Mouse (Mus musculus): ENCODE measurements at regions not wholly inside any gene's neighbourhood (a gene's known extent, or its start where the extent isn't known, plus 50 kb on each side); places are given as distances from the start of the nearest gene placed in this dataset.

DNA sequence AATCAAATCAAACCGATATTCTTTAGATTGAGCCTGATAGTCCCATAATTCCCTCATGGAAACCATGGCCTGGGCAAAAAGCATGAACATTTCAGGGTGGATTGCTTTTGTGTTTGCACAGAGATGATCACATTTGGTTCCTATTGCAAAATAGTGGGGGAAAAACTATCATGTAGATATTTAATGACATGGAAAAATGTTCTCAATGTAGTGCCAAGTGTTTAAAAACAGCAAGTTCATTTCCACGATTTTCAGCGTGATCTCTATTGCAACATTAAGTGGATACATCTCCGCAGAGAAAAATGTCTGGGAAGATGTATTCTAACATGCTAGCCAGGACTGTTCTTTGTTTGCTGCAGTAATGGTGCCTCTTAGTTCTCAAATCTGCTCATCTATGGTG lies 235.0 kb upstream of the Stt3b start:
- Histone ChIP-seq H3K9me3 (no peaks in the 10 kb centered on the region), H3K4me3 (no peak overlapping the region), H3K36me3 (no peaks in the 10 kb centered on the region), H3K27ac (no peak overlapping the region), H3K27me3 (ENCODE audit: insufficient read depth, poor library complexity, severe bottlenecking) (no peaks in the 10 kb centered on the region), H3K4me1 (peaks cover 14% of the 10 kb centered on the region; the same call in 1 of the 2 replicates)
- DNase-seq (ENCODE audit: low spot score): no peak
- WGBS: 90% methylated on average over 4 of the region's 4 CpGs

DNA sequence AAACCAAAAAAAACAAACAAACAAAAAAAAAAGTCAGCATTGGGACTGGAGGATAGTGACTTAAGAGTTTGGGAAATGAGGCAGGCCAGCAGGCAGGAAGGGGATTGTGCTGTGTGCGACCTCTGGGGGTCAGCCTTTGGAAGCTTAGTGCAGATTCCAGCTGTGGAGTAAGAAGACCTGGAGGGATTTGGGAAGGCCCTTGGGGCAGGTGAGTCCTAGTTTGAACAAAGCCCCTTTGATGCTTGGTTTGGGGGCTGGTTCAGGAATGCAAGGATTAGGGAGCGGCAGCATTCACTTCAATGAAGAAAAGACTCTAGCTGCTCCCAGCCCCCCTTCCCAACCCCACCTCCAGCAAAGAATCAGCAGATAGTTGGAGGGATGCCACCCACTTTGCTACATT lies 235.6 kb upstream of the Stt3b start:
- Histone ChIP-seq H3K9me3 (no peaks in the 10 kb centered on the region), H3K27me3 (ENCODE audit: insufficient read depth, poor library complexity, severe bottlenecking) (no peaks in the 10 kb centered on the region), H3K27ac (no peak overlapping the region), H3K36me3 (no peaks in the 10 kb centered on the region), H3K4me1 (peaks cover 14% of the 10 kb centered on the region; the same call in 1 of the 2 replicates), H3K4me3 (no peak overlapping the region)
- no peak for DNase-seq (ENCODE audit: low spot score)
- WGBS: 59% methylated on average over 2 of the region's 2 CpGs

DNA sequence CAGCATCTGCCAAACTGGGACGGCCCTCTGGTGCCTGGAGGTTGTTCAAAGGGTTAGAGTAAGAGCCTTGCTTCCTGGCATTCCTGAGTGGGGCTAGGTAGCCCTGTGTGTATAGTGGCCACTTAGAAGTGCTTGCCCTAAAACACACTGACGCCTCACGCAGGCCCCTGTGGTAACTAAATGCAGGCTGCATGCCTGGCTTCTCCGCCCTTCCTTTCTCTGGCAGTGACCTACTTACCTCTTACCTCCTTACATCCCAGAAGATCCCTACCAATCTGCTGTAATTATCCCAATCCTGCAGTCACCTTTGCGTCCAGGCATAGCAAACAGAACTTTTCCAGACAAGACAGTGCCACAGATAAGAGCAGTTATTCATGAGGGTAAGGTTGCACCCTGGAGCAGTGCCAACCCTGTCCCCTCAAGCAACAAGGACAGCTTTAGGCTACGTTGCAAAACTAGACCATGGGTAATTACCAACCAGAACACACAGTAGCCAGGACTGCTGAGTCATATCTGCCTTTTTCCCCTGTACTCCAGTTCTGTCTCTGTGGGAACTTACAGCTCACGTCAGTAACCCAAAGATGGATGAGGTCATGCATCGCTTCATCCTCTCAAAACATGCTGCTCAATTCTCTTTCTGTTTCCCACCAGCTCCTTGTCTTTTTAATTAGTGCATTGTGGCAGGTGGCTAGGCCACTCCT lies 237.6 kb upstream of the Stt3b start:
- no peak for DNase-seq (ENCODE audit: low spot score)
- H3K9me3 ChIP-seq: 0 out of 2 replicates have a peak, but pooled peaks cover 3% of the 10 kb centered on the region
- 0 out of 2 replicates have a peak overlapping the region, but pooled peaks have one; percentile 24 for H3K27ac ChIP-seq
- no peaks in the 10 kb centered on the region for H3K36me3 ChIP-seq
- peaks cover 14% of the 10 kb centered on the region; the same call in 1 of the 2 replicates for H3K4me1 ChIP-seq
- no peak overlapping the region for H3K4me3 ChIP-seq
- 52% methylated on average over 8 of the region's 8 CpGs for WGBS
- H3K27me3 ChIP-seq (ENCODE audit: insufficient read depth, poor library complexity, severe bottlenecking): no peaks in the 10 kb centered on the region

DNA sequence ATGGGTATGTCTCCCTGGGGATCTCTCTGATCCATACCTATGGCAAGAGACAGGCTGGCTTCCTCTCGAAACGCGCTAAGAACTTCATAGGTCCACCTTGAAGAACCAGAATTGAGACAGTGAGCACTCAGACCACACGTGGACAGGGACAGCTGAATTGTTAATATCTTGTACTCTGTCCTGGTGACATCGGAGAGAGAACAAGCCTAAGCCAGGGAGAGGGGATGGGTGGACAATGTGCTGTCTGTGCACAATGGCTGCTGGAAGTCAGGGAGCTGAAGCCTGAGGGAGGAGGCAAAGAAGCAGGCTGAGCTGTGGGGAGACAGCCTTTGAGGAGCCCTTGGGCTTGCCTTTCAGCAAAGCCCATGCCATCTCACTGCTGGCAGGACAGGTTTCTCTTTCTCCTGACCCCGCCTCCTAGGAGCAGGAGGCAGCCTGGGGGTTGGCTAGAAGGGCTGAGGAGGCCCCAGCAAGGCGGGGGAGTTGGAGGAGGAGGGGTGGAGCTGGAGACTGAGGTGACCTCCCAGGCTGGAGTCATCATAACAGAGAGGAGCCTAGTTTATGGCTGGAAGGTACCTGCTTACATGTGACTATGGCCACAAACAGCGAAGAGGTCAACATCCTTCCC lies 238.6 kb upstream of the Stt3b start:
- DNase-seq (ENCODE audit: low spot score): no peak
- 50% methylated on average over 8 of the region's 8 CpGs for WGBS
- Histone ChIP-seq H3K27me3 (ENCODE audit: insufficient read depth, poor library complexity, severe bottlenecking) (no peaks in the 10 kb centered on the region), H3K27ac (no peak overlapping the region), H3K4me1 (peaks cover 12% of the 10 kb centered on the region; the same call in 1 of the 2 replicates), H3K36me3 (no peaks in the 10 kb centered on the region), H3K4me3 (no peak overlapping the region), H3K9me3 (0 out of 2 replicates have a peak, but pooled peaks cover 3% of the 10 kb centered on the region)

DNA sequence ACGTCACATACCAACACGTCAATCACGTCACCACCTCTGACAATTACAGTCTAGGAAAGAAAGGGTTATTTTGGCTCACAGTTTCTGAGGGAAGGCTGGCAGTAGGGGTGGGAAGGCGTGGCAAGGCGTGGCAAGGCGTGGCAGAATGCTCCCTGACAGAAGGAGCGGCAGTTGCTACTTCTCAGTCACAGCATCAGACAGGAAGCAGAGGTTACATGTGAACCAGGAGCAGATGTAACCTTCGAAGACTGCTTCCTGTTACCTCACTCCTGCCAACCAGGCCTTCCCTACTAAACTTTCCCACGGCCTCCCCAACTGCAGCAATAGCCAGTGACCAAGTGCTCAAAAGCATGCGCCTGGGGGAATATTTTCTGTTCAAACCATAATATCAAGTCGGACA lies 240.9 kb upstream of the Stt3b start:
- Histone ChIP-seq H3K9me3 (0 out of 2 replicates have a peak, but pooled peaks cover 3% of the 10 kb centered on the region), H3K27me3 (ENCODE audit: insufficient read depth, poor library complexity, severe bottlenecking) (no peaks in the 10 kb centered on the region), H3K4me3 (no peak overlapping the region), H3K4me1 (peaks cover 15% of the 10 kb centered on the region; the same call in 1 of the 2 replicates), H3K36me3 (no peaks in the 10 kb centered on the region), H3K27ac (no peak overlapping the region)
- WGBS: 83% methylated on average over 11 of the region's 11 CpGs
- no peak for DNase-seq (ENCODE audit: low spot score)

DNA sequence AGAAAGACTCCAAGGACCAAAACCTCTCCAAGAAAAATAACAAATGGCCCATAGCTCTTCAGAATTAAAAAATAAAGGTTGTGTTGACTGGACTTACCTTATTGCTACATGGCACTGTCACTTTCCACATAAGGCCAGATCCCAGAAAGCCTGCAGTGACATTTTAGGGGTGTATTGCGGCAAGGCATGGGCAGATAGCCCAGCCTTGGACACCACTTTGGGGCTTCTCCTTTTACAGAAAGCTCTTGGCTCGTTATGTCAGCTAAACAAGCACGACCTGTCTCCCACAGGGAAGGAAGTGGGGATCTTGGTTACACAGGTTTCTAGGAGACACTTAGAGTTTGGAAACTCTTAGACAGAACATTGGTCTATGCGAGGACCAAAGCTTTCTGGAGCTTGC lies 241.3 kb upstream of the Stt3b start:
- Histone ChIP-seq H3K4me1 (peaks cover 15% of the 10 kb centered on the region; the same call in 1 of the 2 replicates), H3K4me3 (no peak overlapping the region), H3K27ac (no peak overlapping the region), H3K9me3 (0 out of 2 replicates have a peak, but pooled peaks cover 3% of the 10 kb centered on the region), H3K36me3 (no peaks in the 10 kb centered on the region), H3K27me3 (ENCODE audit: insufficient read depth, poor library complexity, severe bottlenecking) (no peaks in the 10 kb centered on the region)
- no peak for DNase-seq (ENCODE audit: low spot score)
- WGBS: 83% methylated on average over 4 of the region's 4 CpGs

DNA sequence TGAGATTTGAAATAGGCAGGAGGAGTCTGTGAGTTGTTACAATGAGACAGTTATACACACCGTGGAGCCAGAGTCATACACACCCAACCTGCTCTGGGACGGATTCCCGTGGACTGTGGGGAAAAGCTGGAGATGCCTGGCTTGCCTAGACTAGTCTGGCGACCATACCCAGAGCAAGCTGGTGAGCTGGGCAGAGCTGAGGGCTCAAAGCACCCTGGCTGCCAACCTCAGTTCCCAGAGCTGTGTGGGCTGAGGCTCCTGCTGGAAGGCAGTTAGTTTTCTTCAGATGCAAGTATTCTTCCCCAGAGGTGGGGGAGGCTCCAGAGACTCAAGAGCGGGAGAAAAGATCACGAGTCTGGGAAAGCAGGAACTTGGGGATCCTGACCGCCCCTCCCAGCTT lies 247.9 kb upstream of the Stt3b start:
- Histone ChIP-seq H3K4me3 (no peak overlapping the region), H3K4me1 (0 out of 2 replicates have a peak, but pooled peaks cover 9% of the 10 kb centered on the region), H3K9me3 (0 out of 2 replicates have a peak, but pooled peaks cover 4% of the 10 kb centered on the region), H3K27me3 (ENCODE audit: insufficient read depth, poor library complexity, severe bottlenecking) (no peaks in the 10 kb centered on the region), H3K27ac (no peak overlapping the region), H3K36me3 (no peaks in the 10 kb centered on the region)
- WGBS: 84% methylated on average over 7 of the region's 7 CpGs
- no peak for DNase-seq (ENCODE audit: low spot score)

DNA sequence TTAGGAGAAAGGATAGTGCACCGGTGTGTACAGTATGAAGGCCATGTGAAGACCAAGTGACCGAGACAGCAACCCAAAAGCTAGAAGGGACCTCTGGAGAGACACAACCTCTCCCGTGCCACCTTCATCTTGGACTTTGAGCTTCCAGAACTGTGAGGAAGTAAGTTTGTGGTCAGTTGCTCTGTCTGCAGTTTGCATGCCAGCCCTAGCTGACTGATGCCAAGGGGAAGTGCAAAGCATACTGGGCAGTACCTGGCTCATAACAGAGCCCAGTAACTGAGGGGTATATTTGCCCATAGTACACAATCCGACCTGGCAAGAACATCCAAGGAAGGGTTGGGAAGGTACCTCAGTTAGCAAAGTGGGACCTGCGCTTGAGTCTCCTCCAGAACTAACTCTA lies 249.3 kb upstream of the Stt3b start:
- Histone ChIP-seq H3K4me3 (no peak overlapping the region), H3K4me1 (0 out of 2 replicates have a peak, but pooled peaks cover 3% of the 10 kb centered on the region), H3K36me3 (no peaks in the 10 kb centered on the region), H3K27ac (no peak overlapping the region), H3K9me3 (0 out of 2 replicates have a peak, but pooled peaks cover 4% of the 10 kb centered on the region), H3K27me3 (ENCODE audit: insufficient read depth, poor library complexity, severe bottlenecking) (no peaks in the 10 kb centered on the region)
- DNase-seq (ENCODE audit: low spot score): no peak
- 87% methylated on average over 5 of the region's 5 CpGs for WGBS

DNA sequence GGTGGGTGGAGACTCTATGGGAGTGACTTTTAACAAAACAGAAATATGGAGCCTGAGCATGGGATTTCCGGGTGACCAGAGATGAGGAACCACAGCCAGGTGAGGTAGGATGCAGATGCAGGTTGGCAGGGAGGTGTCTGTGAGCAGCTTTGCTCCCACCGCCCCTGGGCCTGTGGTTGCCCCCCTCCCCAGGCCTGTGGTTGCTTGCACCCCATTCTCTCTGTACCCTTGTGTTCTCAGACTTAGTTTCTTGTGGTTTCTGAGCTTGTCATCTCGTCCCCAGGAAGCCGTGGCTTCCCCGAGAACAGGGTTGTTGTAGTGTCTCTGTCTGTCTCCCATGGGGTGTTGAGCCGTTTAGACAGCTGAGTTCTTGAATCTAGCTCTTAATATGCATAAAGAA lies 251.0 kb upstream of the Stt3b start:
- 81% methylated on average over 6 of the region's 6 CpGs for WGBS
- H3K36me3 ChIP-seq: no peaks in the 10 kb centered on the region
- DNase-seq (ENCODE audit: low spot score): no peak
- 0 out of 2 replicates have a peak, but pooled peaks cover 3% of the 10 kb centered on the region for H3K4me1 ChIP-seq
- H3K27me3 ChIP-seq (ENCODE audit: insufficient read depth, poor library complexity, severe bottlenecking): no peaks in the 10 kb centered on the region
- no peak overlapping the region for H3K4me3 ChIP-seq
- 0 out of 2 replicates have a peak, but pooled peaks cover 4% of the 10 kb centered on the region for H3K9me3 ChIP-seq
- no peak overlapping the region for H3K27ac ChIP-seq

DNA sequence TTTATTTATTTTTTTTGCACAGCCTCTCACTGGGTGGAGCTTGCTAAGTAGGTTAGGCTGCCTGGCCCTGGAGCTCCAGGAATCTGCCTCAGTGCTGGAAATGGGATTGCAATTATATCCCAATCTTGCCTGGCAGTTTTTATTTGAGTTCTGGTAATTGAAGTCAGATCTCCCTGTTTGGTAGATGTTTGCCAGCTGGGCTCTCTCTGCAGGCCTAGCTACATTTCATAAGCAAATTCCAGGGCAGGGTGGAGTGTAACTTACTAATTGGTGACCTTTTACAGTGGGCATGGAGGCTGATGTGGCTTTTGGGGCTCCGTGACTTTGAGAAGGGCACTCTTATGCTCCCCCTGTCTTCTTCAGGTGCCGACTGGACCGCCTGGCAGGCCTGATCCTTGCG lies 252.6 kb upstream of the Stt3b start:
- Histone ChIP-seq H3K4me3 (no peak overlapping the region), H3K4me1 (0 out of 2 replicates have a peak, but pooled peaks cover 3% of the 10 kb centered on the region), H3K27me3 (ENCODE audit: insufficient read depth, poor library complexity, severe bottlenecking) (no peaks in the 10 kb centered on the region), H3K9me3 (0 out of 2 replicates have a peak, but pooled peaks cover 4% of the 10 kb centered on the region), H3K36me3 (no peaks in the 10 kb centered on the region), H3K27ac (no peak overlapping the region)
- 64% methylated on average over 4 of the region's 4 CpGs for WGBS
- DNase-seq (ENCODE audit: low spot score): no peak

DNA sequence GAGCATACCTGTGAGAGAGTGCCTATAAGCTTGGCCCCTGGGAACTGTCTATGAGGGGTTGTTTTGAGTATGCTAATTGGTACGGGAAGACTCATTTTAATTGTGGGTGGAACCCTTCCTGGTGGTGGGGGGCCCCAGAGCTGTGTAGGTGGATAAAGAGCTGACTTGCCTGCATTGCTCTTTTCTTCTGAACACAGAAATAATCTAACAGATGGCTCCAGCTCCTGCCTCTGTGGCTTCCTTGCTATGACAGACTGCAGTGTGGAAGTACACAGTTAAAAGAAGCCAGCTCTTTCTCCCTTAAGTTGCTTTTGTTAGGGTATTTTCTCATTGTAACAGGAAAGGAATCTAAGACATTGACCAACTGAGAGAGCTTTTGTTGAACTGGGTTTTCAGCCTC lies 254.1 kb upstream of the Stt3b start:
- 69% methylated on average over 1 of the region's 1 CpGs for WGBS
- H3K36me3 ChIP-seq: no peaks in the 10 kb centered on the region
- no peak for DNase-seq (ENCODE audit: low spot score)

DNA sequence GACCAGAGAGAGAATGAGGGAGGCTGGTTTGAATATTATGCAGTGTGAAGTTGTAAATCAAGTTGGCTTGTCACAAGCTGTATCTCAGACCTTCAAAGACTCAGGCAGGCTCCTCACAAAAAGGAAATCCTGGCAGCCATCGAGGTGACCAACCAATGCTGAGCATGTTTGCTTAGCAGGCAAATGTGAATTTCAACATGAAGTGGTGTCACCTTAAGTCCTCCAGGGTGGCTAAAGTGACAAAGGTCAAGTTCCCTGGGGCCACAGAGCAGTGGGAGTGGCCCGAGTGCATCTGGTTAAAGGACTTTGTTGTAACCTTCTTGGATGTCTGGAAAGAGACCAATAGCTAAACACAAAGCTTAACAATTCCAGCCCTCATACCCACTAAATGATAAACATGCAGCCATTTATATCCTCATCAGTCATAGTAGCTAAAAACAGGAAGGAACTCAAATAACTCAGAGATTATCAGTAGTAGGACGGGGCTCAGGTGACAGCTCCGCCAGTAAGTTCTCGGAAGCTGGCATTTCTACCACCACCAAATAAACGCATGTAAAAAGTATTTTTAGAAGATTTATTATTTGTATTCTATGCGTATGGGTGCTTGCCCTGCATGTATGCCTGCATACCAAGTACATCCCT lies 258.6 kb upstream of the Stt3b start:
- H3K9me3 ChIP-seq: no peaks in the 10 kb centered on the region
- 56% methylated on average over 7 of the region's 7 CpGs for WGBS

More for the DNA sequence above, 254.1 kb upstream of the Stt3b start:
- H3K4me3 ChIP-seq: no peak overlapping the region
- 0 out of 2 replicates have a peak, but pooled peaks cover 4% of the 10 kb centered on the region for H3K9me3 ChIP-seq
- H3K27ac ChIP-seq: no peak overlapping the region
- no peaks in the 10 kb centered on the region for H3K27me3 ChIP-seq (ENCODE audit: insufficient read depth, poor library complexity, severe bottlenecking)
- 0 out of 2 replicates have a peak, but pooled peaks cover 6% of the 10 kb centered on the region for H3K4me1 ChIP-seq

DNA sequence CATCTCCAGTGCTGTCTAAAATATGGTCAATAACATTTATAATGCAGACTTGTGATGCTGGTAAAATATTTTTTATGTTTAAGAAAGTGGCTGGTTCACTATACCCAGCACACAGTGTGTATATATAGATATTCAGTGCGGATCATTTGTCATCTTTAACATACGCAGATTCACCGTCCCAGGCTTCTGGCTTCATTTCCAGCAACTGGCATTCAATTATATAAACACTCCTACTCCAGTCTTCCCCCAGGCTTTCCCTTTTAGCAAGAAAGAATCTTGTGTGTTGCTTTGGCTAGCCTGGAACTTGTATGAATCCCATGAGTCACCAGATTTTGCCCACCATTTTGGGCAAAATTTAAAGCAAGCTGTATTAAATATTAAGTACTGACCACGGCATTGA lies 260.8 kb upstream of the Stt3b start:
- Histone ChIP-seq H3K27ac (no peak overlapping the region), H3K27me3 (ENCODE audit: insufficient read depth, poor library complexity, severe bottlenecking) (no peaks in the 10 kb centered on the region), H3K9me3 (no peaks in the 10 kb centered on the region), H3K36me3 (no peaks in the 10 kb centered on the region), H3K4me1 (0 out of 2 replicates have a peak, but pooled peaks cover 3% of the 10 kb centered on the region), H3K4me3 (no peak overlapping the region)
- no peak for DNase-seq (ENCODE audit: low spot score)
- WGBS: 91% methylated on average over 4 of the region's 4 CpGs

More for the DNA sequence above, 258.6 kb upstream of the Stt3b start:
- Histone ChIP-seq H3K27me3 (ENCODE audit: insufficient read depth, poor library complexity, severe bottlenecking) (no peaks in the 10 kb centered on the region), H3K27ac (no peak overlapping the region), H3K36me3 (no peaks in the 10 kb centered on the region), H3K4me1 (0 out of 2 replicates have a peak, but pooled peaks cover 3% of the 10 kb centered on the region), H3K4me3 (no peak overlapping the region)
- no peak for DNase-seq (ENCODE audit: low spot score)
